Mouse (Mus musculus): ENCODE results near the gene Clasrp. TPM values are rescaled to one million over a fixed set of nuclear protein-coding genes. Genes with fewer than 3 reads are reported as not detected.
A peak's percentile ranks its signal among the peaks of the same experiment; 100 is the strongest.

Clasrp gene
- polyA plus RNA-seq (2012; ENCODE audit: insufficient read depth, insufficient read length, missing spikeins), result 41.1 and 53.9 TPM in 2 replicates

DNA sequence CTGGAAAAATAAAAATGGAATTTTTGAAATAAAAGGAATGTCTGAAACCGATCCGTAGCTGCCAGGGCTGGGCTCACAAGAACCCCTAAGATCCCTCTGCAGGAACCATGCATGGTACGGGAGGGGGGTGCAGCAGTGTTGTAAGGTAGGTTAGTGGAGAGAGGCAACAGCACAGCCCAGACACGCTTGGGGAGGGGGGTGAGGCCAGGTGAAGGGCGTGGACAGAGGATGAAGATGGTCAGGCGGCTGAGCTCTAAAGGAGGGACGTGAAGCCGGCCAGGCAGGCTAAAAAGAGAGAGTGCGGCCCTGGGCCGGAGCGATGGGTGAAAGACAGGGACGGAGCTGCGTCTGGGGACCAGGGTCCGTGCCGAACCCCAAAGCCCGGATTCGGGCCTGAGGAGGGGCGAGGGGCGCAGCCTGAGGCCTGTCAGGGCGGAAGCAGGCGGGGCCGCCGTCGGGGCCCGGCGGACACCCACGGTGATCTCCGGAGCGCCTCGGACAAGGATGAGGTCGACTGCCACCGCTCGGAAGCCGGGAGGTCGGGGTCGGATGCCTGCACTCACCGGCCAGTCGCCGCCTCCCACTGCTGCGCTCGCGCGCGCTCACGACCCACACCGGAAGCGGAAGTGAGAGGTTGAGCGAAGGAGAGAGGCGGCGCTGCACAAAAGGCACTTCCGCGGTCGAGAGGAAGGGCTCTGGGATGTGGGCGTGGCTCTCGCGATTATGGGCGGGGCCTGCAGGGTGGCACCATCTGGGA, at the start of gene Clasrp:
TSS of gene Clasrp (minus strand) at position 638 of the 757 bp plus-strand sequence.
- peaks cover 32% of the 10 kb centered on the region for H3K4me1 ChIP-seq (ENCODE audit: control insufficient read depth, insufficient read depth, low read length)
- no peak for TF ChIP-seq CTCF (IDR thresholded peaks at IDR 0.05; ENCODE audit: low read depth, low read length)
- no peak for TF ChIP-seq POLR2A (IDR thresholded peaks at IDR 0.05; ENCODE audit: borderline replicate concordance, low read depth, low read length)
- H3K4me3 ChIP-seq (ENCODE audit: insufficient read depth, low read length), result peak within 1 kb of the TSS; percentile 88
- H3K27ac ChIP-seq (ENCODE audit: insufficient read depth, low read depth, low read length), result peak within 1 kb of the TSS; percentile 66

DNA sequence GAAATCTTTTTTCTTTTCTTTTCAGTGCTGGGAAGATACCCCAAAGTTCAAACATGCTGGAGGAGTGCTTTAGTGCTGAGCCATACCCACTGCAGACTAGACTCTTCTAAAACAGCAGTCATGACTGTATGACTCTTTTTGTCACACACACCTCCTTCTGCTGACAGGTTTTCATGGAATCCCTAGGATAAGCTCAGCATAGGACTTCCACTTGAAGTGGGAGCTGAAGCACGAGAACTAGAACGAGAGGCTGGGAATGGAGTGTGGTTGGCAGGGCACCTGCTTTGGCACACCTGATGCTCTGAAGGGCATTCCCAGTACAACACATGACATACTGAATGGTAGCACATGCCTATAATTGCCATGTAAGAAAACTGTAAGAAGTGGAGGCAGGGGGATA, 48.3 kb upstream of the Clasrp start:
- Histone ChIP-seq H3K4me3 (ENCODE audit: insufficient read depth, low read length) (no peak overlapping the region), H3K4me1 (ENCODE audit: control insufficient read depth, insufficient read depth, low read length) (no peaks in the 10 kb centered on the region), H3K27ac (ENCODE audit: insufficient read depth, low read depth, low read length) (no peak overlapping the region)
- TF ChIP-seq CTCF (IDR thresholded peaks at IDR 0.05; ENCODE audit: low read depth, low read length), result no peak
- TF ChIP-seq POLR2A (IDR thresholded peaks at IDR 0.05; ENCODE audit: borderline replicate concordance, low read depth, low read length), result no peak

DNA sequence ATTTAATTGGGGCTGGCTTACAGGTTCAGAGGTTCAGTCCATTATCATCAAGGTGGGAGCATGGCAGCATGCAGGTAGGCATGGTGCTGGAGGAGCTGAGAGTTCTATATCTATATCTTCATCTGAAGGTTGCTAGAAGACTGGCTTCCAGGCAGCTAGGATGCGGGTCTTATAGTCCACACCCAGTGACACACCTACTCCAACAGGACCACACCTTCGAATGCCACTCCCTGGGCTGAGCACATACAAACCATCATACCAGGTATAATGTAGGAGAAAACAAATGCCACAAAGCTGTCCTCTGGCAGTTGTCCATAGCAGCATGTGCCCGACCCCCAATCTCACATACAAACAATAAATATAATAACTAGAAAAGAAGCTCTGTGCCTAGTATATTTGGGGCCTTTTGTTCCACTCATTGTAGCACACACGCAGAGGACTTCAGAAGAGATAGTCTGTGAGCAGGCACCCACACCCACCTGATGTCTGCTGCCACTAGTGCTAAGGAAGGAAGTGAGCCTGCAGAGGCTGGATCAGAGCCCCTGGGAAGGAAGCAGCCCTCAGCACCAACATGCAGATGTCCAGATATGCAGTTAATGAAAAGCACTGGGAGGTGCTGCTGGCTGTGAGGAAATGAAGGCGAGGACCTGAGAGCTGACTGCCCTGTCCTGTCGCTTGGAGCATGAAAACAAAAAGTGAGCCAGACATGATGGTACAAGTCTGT, 46.9 kb upstream of the Clasrp start:
- Histone ChIP-seq H3K4me3 (ENCODE audit: insufficient read depth, low read length) (no peak overlapping the region), H3K27ac (ENCODE audit: insufficient read depth, low read depth, low read length) (no peak overlapping the region), H3K4me1 (ENCODE audit: control insufficient read depth, insufficient read depth, low read length) (no peaks in the 10 kb centered on the region)
- TF ChIP-seq CTCF (IDR thresholded peaks at IDR 0.05; ENCODE audit: low read depth, low read length) (no peak), POLR2A (IDR thresholded peaks at IDR 0.05; ENCODE audit: borderline replicate concordance, low read depth, low read length) (no peak)

DNA sequence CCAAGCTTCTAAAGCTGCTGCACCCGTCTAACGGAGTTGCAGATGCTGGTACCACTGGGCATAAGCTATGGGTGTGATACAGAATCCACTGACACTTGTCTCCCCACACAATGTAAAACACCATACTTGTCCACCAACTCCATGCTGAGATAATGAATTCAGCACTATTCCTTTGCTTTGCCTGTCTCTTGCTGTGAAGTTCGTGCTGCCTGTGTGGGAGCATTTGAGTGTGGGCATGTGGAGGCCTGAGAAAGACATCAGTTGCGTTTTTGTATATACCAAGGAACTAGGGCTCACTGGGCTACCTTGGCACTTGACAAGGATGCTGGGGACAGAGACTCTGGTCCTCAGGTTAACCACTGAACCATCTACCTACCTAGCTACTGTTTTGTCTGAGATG, 36.9 kb upstream of the Clasrp start:
- Histone ChIP-seq H3K27ac (ENCODE audit: insufficient read depth, low read depth, low read length) (no peak overlapping the region), H3K4me1 (ENCODE audit: control insufficient read depth, insufficient read depth, low read length) (no peaks in the 10 kb centered on the region), H3K4me3 (ENCODE audit: insufficient read depth, low read length) (no peak overlapping the region)
- TF ChIP-seq CTCF (IDR thresholded peaks at IDR 0.05; ENCODE audit: low read depth, low read length) (no peak), POLR2A (IDR thresholded peaks at IDR 0.05; ENCODE audit: borderline replicate concordance, low read depth, low read length) (no peak)

DNA sequence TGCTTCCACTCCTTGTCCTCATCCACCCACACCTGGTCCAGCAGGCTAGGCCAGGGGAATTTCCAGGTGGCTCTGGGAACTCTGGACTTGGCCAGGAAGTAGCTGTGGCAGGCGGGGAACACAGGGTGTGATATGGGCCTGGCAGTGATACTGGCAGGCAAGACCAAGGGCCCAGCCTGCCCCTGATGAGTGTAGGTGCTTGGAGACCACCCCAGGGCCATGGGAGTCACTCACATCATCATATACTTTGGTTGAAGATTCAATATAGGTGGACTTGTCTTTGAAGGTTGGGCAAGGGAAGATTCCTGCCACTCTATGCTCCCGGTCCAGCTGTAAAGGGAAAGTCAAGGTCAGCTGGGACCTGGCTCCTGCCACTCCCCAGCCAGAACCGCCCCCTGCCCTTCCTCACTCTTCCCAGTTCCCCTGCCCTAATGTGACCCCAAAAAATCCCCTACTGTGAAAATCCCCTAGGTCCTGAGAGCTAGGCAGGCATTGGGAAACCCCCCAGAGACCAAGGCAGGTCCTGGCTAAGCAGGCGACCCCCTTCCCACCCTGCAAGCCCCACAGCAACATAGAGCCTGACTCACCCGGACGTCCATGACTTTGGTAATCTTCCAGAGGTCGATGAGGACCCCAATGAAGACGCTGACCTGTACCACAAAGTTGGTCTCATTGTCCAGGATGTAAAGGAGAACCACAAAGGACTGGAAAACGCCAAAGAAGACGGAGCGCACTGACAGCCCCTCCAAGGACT, 31.0 kb upstream of the Clasrp start:
- Histone ChIP-seq H3K4me3 (ENCODE audit: insufficient read depth, low read length) (no peak overlapping the region), H3K4me1 (ENCODE audit: control insufficient read depth, insufficient read depth, low read length) (peaks cover 11% of the 10 kb centered on the region), H3K27ac (ENCODE audit: insufficient read depth, low read depth, low read length) (no peak overlapping the region)
- TF ChIP-seq POLR2A (IDR thresholded peaks at IDR 0.05; ENCODE audit: borderline replicate concordance, low read depth, low read length) (no peak), CTCF (IDR thresholded peaks at IDR 0.05; ENCODE audit: low read depth, low read length) (no peak)

DNA sequence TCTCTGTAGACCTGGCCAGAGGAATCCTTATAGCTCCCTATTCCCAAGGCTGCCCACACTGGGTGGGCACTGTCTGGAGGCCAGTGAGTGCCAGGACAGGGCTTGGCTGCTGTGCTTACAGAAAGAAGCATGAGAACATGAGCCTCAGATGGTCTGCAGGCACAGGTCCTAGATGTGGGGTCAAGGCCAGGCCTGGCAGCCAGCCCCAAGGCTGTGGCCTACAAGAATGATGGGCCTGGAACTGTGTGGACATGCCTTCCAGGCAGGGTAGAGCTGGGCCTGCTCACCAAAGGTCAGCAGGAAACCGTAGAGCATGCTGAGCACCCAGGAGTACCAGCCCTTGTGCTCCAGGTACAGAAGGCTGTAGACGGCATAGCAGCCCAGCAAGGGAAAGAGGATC, 30.3 kb upstream of the Clasrp start:
- TF ChIP-seq CTCF (IDR thresholded peaks at IDR 0.05; ENCODE audit: low read depth, low read length) (no peak), POLR2A (IDR thresholded peaks at IDR 0.05; ENCODE audit: borderline replicate concordance, low read depth, low read length) (no peak)
- Histone ChIP-seq H3K4me1 (ENCODE audit: control insufficient read depth, insufficient read depth, low read length) (peaks cover 17% of the 10 kb centered on the region), H3K27ac (ENCODE audit: insufficient read depth, low read depth, low read length) (no peak overlapping the region), H3K4me3 (ENCODE audit: insufficient read depth, low read length) (no peak overlapping the region)

DNA sequence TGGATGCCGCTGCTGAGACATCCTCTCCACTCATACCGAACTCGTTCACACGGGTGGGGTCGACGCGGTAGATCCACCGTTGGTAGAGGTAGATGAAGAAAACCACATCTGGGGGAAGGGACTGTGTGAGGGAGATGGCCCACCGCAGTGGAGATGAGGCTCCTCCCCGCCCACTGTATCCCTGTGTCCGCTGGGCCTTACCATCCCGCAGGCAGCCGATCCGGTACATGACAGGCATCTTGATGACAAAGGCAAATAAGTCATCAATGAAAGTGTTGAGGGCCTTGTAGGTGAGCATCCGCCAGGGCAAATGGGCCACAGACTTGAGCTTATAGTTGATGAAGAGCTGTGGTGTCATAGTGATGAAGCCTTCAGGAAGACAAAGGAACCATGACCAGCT, 29.6 kb upstream of the Clasrp start:
- Histone ChIP-seq H3K4me3 (ENCODE audit: insufficient read depth, low read length) (no peak overlapping the region), H3K27ac (ENCODE audit: insufficient read depth, low read depth, low read length) (no peak overlapping the region), H3K4me1 (ENCODE audit: control insufficient read depth, insufficient read depth, low read length) (peaks cover 18% of the 10 kb centered on the region)
- TF ChIP-seq POLR2A (IDR thresholded peaks at IDR 0.05; ENCODE audit: borderline replicate concordance, low read depth, low read length) (no peak), CTCF (IDR thresholded peaks at IDR 0.05; ENCODE audit: low read depth, low read length) (no peak)

DNA sequence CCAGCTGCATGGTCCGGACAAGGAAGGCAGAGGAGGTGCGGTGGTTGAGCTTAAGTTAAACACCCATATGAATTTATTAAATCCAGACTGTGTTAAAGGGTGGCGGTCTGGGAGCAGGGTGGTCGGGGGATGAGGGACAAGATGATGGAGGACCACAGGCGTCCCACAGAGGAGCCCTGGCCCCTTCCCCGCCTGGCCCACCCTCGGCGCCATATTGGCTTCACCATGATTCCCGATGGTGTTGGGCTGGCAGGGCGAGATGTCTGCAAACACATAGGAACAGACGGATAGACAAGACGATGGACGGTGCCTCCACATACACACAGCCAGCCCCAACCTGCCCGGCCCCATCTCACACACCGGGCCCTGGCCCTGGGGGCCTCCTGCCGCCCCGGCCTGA, 28.9 kb upstream of the Clasrp start:
- no peak overlapping the region for H3K27ac ChIP-seq (ENCODE audit: insufficient read depth, low read depth, low read length)
- peaks cover 18% of the 10 kb centered on the region for H3K4me1 ChIP-seq (ENCODE audit: control insufficient read depth, insufficient read depth, low read length)
- TF ChIP-seq CTCF (IDR thresholded peaks at IDR 0.05; ENCODE audit: low read depth, low read length), result no peak
- no peak overlapping the region for H3K4me3 ChIP-seq (ENCODE audit: insufficient read depth, low read length)

DNA sequence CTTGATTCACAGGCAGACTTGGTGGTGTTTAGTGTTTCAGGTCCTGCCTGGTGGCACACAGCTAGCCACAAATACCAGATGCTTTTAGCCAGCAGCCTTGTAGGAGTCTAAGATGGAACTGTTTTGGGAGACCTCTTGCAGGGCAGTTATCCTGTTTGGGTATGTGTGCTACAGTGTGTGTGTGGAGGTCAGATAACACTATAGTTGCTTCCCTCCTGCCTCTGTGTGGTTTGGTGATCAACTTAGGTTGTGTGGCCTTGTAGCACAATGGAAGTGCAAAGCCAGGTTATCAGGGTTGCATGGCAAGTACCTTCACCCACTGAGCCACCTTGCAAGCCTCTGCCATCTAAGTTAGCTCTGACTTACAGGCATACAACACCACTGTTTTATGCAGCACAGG, 28.4 kb upstream of the Clasrp start:
- Histone ChIP-seq H3K4me1 (ENCODE audit: control insufficient read depth, insufficient read depth, low read length) (peaks cover 18% of the 10 kb centered on the region), H3K4me3 (ENCODE audit: insufficient read depth, low read length) (no peak overlapping the region), H3K27ac (ENCODE audit: insufficient read depth, low read depth, low read length) (no peak overlapping the region)
- TF ChIP-seq CTCF (IDR thresholded peaks at IDR 0.05; ENCODE audit: low read depth, low read length) (no peak), POLR2A (IDR thresholded peaks at IDR 0.05; ENCODE audit: borderline replicate concordance, low read depth, low read length) (no peak)

All from bone marrow macrophage, adult 2 months (primary cell).